Mouse (Mus musculus) left cerebral cortex, postnatal 36 days (tissue): Measurements from ENCODE around the gene Ftcd. TPM values are rescaled to one million over a fixed set of nuclear protein-coding genes. Genes with fewer than 3 reads are reported as not detected.

ENCODE experiments used
- DNase-seq, 2 experiments: peaks; one replicate each; pipeline ENCODE4 v3.0.0; 2021 to 2022; ENCODE audit warnings: low spot score in 2 of 2, mixed read lengths in 1 of 2
- intact Hi-C: fragments of 180-260 bp; cut with DNase I; formaldehyde crosslinking; loops from one replicate; pipeline ENCODE4 v1.15.1; 2025
- total RNA-seq, 2 experiments: library from RNA; stranded (reverse); gene quantifications; 2 replicates each; pipeline ENCODE4 v1.2.3; 2021

Ftcd gene
- total RNA-seq, 2 experiments from 2014 or later: not detected

GRCm38 (mm10) chr10:76590197-76590596 lies 14.7 kb downstream of the Ftcd start:
- DNase-seq: no peak
- intact Hi-C loops: no loop called here

- intact Hi-C loops: no loop called here
Observed at GRCm38 (mm10) chr10:76596338-76596737, 20.9 kb downstream of the Ftcd start.

DNA sequence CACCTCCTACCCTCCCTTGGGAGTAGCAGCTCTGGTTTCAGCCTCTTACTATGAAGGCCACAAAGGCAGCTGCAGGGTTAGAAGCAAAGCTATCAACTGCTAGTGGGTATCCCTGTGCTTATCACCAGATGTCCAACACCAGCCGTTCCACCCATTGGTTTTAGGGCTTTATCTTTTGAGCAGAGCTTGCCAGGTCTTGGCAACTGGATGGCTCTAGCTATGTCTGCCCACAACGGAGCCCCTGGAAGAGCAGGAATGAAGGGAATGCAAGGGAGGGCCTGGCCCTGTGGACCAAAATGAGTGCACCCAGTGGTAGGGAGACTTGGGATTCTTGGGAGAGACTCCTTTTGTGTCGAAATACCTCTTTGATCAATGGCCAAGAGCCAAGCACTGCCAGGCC lies 27.2 kb downstream of the Ftcd start:
- intact Hi-C loops: no loop called here
- DNase-seq: no peak

More at GRCm38 (mm10) chr10:76596338-76596737, 20.9 kb downstream of the Ftcd start:
- no peak for DNase-seq

DNA sequence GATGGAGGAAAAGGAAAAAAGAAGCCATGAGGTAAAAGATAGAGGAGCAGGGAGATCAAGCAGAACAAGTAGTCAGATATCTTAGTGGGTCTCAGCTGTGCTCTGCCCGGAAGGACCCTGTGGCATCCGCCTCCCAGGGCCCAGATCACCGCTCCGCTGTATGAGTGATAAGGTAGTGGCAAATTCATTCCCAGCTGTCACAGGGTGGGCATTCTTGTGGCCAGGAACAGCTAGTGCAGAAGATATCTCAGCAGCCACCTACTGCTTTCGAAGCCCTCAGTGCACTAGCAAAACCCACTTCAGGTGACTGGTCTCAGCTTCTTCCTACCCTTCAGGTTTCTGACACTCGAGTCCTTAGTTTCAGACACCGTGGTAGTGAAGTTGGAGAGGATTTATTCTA lies 37.0 kb downstream of the Ftcd start:
- no peak for DNase-seq
- intact Hi-C loops: no loop called here

DNA sequence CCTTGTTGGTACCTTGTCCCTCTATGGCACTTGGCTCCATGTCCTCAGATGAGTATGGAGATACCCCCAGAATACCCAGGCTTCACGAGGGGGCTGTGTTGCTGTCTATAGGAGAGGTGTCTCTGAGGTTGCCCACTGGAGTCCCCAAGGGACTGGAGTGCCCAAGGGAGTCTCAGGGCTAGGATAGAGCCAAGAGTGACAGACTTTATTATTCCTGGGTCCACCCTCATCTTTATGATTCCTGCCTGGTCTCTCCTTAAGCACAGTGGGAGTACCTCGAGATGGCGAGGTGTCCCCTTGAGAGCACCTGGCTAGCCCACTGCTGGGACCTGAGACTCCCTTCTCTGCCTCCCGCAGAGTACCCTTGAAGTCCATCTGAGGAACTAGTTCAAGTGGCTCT lies 47.0 kb downstream of the Ftcd start:
- DNase-seq: no peak
- intact Hi-C loops: loop anchor here (2.0 to 10.0 kb wide), 2 partner anchors 112 to 168 kb away; no protein-coding TSS in a partner anchor

- intact Hi-C loops: loop anchor here (2.0 to 10.0 kb wide), 2 partner anchors 112 to 168 kb away; no protein-coding TSS in a partner anchor
- peak; percentile 74 to 75 for DNase-seq
Observed at GRCm38 (mm10) chr10:76622928-76623680, 47.7 kb downstream of the Ftcd start, which contains the start of gene Col6a2. TSS of gene Col6a2 (minus strand) at chr10:76623630.

- intact Hi-C loops: loop anchor here (2.0 to 10.0 kb wide), 2 partner anchors 111 to 169 kb away; no protein-coding TSS in a partner anchor
- DNase-seq: no peak
Observed at GRCm38 (mm10) chr10:76623734-76624133, 48.3 kb downstream of the Ftcd start.

DNA sequence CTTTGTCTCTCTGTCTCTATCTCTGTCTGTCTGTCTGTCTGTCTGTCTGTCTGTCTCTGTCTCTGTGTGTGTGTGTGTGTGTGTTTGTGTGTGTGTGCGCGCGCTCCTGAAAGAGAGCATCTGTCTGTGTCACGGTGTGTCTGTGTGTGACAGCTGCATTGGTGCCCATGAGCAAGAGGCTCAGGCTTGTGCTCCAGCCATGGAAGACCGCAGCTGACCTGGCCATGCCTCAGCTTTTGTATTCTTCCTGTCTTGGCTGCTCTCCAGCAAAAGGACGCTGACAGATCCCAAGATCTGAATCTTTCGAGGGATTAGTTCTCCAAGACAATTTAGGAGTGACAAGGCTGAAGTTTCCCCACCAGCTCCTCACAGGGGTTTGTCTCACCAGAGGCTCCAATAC lies 49.5 kb downstream of the Ftcd start:
- no peak for DNase-seq
- intact Hi-C loops: loop anchor here (10.0 kb wide), 1 partner anchor 170 kb away; no protein-coding TSS in a partner anchor

DNA sequence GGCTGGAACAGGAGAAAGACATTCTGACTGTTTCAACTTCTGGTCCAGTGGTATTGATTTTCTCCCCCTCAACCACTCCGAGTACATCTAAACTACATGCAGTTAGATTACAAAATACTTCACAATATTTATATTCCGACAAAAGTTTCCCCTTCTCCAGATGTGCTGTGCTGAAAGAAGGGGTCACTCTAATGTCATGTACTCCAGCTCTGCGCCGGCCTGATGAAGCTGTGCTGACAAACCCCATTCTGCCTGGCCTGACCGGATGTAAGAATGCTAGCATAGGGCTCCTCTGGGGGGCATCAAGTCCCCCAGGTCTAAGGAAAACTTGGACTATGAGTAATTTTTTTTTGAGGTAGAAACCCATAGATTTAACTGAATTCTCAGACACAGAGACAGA lies 52.3 kb downstream of the Ftcd start:
- intact Hi-C loops: loop anchor here (10.0 kb wide), 1 partner anchor 173 kb away; no protein-coding TSS in a partner anchor
- DNase-seq: no peak

DNA sequence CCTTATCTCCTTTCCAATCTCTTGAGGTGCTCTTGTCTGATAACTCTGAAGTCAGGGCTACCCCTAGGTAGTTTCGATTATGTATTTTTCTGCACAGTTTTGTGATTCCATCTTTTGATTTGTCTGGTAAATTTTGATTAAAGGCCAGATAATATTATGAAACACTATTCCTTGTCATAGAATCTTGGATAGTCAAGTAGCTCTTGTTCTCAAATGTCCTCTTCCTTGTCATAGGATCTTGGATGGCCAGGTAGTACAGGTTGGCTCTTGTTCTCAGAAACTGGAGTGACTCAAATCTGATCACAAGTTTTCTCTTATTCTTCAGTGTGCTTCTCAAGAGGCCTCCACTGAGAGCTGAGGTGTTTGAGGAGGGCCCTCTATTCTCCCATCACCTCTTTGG lies 55.2 kb downstream of the Ftcd start:
- intact Hi-C loops: no loop called here
- DNase-seq: no peak

- peak; percentile 38 to 49 for DNase-seq
- intact Hi-C loops: no loop called here
Observed at GRCm38 (mm10) chr10:76632630-76633029, 57.2 kb downstream of the Ftcd start.

- intact Hi-C loops: no loop called here
- DNase-seq: no peak
Observed at GRCm38 (mm10) chr10:76634094-76634571, 58.7 kb downstream of the Ftcd start.

DNA sequence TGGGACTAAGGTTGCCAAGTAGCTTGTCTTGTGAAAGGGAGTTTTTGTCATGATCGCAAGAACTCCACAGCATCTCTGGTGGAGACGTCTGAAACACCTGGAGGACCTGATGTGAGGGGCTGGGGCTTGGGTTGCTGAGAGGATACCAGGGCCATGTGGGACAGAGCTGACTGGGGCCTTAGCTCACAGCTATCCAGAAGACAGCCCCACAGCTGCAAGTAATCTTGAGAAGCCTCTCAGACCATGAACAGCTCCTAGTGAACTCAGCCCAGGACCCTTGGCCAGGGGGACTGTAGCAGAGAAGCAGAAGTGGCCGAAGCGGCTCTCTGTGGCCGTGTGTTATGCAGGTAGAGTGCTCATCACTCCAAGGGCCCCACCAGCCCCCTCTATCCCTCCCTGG lies 59.1 kb downstream of the Ftcd start:
- intact Hi-C loops: no loop called here
- DNase-seq: no peak

- intact Hi-C loops: no loop called here
- no peak for DNase-seq
Observed at GRCm38 (mm10) chr10:76636026-76636425, 60.6 kb downstream of the Ftcd start.

DNA sequence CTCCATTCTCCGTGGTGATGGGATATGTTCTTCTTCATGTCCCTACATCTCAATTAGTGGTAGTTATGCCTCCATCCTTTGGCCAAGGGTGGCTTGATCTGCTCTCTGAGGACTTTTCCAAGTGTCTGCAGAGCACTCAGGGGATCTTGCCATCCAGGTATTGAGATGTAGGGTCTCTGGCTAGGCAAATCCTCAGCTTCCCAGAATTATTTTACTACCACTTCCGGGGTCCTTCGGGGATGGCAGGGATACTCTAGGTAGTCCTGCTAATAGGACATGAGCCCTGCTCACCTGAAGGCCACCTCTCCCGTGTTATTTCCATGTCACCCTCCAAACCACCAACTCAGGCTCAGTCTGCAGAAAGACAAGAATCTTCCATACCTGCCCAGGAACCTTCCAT lies 61.2 kb downstream of the Ftcd start:
- DNase-seq: no peak
- intact Hi-C loops: no loop called here

Other genes starting within 250 kb of the Ftcd start
- gene Dip2a, start 230.4 kb upstream of the Ftcd start, total RNA-seq: 10 to 100 TPM; 57.4 to 61.4 TPM
- not detected for gene AC141477.1, start 135.2 kb upstream of the Ftcd start, total RNA-seq
- 10 to 100 TPM; 24.5 to 27.6 TPM for gene Pcnt, start 132.9 kb upstream of the Ftcd start, total RNA-seq
- gene 2610028H24Rik, start 126.6 kb upstream of the Ftcd start, total RNA-seq: not detected
- gene Mcm3ap, start 106.7 kb upstream of the Ftcd start, total RNA-seq: 10 to 100 TPM; 47.6 to 58.1 TPM
- 1 to 10 TPM; 3.7 to 5.0 TPM for gene Ybey, start 106.5 kb upstream of the Ftcd start, total RNA-seq
- gene Lss, start 44.1 kb upstream of the Ftcd start, total RNA-seq: 10 to 100 TPM; 45.2 to 48.6 TPM
- gene Spatc1l, start 13.4 kb upstream of the Ftcd start, total RNA-seq: not detected
- 10 to 100 TPM in 1 of 2 experiments, 1 to 10 TPM in 1; 7.4 to 10.1 TPM for gene Col6a2, start 48.0 kb downstream of the Ftcd start, total RNA-seq
- 10 to 100 TPM; 31.3 to 57.3 TPM for gene Col6a1, start 150.5 kb downstream of the Ftcd start, total RNA-seq